Mouse (Mus musculus) colon, adult 2 months (tissue): ENCODE results near the gene Cactin. TPM values are rescaled to one million over a fixed set of nuclear protein-coding genes. Genes with fewer than 3 reads are reported as not detected.

ENCODE experiments used
- polyA plus RNA-seq: library from polyadenylated mRNA; depleted of rRNA; stranded (reverse); fragments of >200 nt; gene quantifications from 2 replicates; pipeline ENCODE4 v1.2.3, GENCODE M21; 2012; rRNA removed

The Cactin gene
- polyA plus RNA-seq: 33.3 and 36.3 TPM in 2 replicates

DNA sequence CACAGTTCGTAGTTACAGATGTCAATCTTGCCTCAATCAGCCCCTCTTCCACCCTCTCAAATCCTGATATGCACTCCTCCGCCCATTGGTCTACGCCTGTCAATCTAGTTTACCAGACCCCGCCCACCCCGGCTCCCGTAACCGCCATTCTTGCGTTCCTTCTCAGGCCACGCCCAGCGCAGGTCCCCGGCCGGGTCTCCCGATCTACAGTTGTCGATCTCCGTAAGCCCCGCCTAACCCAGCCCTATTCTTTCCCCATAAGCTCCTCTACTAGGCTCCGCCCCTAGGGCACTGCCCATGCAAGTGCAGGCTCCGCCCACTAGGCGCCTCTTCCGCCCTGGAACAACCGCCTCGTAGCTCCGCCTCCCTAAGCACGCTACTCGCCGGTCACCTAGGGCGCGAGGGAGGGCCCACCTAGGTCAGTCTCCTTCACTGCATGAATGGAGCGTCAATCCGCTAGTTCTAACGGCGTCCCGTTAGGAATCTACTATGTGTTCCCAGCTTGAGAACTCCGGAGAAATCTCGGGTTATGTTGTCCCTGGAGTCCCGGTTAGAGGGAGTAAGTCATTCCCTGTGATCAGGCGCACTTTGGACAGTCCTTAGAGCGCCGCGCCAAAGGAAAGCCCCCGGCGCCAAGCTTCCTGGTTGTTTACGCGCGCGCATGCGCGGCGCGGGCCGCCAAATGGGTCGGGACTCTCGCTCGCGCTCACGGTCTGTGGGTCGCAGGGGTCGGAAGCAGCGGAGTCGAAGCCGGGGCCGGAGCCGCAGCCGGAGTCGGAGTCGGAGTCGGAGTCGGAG is at the start of gene Cactin:
Gene Cactin (plus strand): TSS at position 554 of the 798 bp plus-strand sequence.

GRCm38 (mm10) chr10:81291511-81292104 is 29.3 kb upstream of the Cactin start, which contains the start of gene Tjp3:
Tjp3 (minus strand) TSS chr10:81291581.

DNA sequence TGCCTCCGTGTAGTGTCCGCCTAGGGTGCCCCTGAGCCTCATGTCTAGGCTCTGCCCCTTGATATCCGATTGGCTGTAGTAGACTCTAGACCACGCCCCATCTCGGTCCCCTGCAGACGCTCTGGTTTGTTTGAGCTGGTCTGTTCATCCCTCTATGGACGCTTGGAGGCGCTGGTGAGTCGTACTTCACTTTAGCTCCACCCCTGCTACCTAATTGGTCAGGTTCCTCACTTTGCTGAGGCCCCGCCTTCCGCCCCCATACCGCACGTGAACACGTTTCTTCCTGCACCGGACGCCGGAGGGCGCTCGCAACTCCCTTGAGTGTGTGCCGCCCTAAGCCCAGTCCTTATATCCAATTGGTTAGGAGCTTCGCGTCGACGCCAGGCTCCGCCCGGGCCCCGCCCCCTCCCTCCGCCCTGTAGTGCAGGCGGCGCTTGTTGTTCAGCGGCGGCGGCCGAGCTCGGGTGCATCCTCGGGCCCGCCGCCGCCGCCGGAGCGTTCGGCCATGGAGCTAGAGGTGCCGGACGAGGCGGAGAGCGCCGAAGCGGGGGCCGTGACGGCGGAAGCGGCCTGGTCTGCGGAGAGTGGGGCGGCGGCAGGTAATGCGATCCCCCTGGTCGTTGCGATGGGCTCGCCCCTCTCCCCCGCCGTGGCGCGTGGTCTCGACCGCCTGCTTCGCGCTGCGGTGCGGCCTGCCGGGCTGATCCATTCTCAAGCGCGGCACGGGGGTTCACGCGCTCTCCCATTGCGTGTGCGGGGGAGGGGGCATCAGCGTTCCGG is 28.2 kb upstream of the Cactin start, which contains the start of gene Pip5k1c:
Gene Pip5k1c (plus strand): TSS at position 410 of the 780 bp plus-strand sequence.

DNA sequence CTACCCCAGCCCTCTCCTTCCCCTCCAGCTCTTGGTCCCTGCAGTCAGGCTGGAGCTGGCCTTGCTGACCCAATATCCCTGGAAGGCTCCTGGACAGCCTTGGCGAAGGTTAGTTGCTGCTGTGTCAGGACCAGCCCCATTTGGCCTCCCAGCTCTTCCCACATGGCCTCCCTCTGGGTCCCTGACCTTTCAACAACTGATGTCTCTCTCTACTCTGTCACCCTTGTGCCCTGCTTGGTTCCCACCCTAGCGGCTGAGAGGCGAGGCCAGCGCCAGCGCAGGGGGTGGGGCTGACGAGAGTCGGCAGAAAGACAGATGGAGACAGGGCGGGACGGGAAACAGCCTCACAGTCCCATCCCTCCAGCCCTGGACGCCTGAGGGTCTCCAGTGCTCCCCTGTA is 7.5 kb downstream of the Cactin start, which contains the start of gene Tbxa2r:
Gene Tbxa2r (plus strand): TSS at position 346 of the 400 bp plus-strand sequence.

GRCm38 (mm10) chr10:81342686-81343505 is 22.0 kb downstream of the Cactin start, which contains the start of gene Gipc3:
Gipc3 (minus strand) TSS chr10:81343266.

GRCm38 (mm10) chr10:81350351-81351063 is 29.6 kb downstream of the Cactin start, which contains the start of gene Hmg20b:
Hmg20b (minus strand) TSS chr10:81350480.

GRCm38 (mm10) chr10:81356991-81357844 is 36.3 kb downstream of the Cactin start, which contains the start of gene Mfsd12:
Mfsd12 (plus strand) TSS chr10:81357491.

DNA sequence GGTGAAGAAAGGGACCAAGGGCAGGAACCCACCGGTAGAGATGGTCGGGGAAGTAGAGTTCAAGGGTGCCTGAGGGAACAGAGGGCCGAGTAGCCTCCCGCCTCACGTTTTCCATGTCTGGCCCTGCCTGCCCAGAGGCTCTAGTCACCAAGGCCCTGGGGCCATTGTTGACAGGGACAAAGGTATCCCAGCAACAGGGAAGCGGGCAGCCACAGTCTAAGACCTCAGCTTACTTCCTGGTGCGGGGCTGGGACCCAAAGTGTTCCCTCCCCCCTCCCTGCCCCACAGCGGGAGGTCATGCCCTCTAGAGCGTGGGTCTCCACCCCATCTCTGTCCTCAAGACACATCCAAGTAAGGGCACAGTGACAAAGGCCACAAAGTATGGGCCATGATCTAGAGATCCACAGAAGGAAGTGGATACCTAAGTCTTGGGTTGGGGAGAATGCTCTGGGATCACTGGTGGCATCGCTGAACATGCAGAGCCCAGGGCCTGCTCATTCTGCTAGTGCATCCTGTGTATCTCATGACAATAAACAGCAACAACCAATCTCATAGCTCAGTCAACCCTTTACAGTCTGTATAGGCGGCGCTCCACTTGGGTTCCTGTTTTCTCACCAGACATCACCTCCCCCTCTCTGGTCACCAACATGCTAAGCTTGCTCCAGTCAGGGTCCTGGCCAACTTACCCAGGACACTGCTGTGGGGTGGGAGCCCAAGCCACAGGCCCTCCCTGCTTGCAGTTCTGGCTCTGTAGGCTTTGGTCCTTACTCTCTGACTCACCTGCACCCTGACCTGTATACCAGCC is 45.0 kb downstream of the Cactin start, which contains the start of gene 4930404N11Rik:
Gene 4930404N11Rik (minus strand): TSS at position 145 of the 805 bp plus-strand sequence.

Other genes starting within 250 kb of the Cactin start
- 4.2 and 6.2 TPM in 2 replicates for gene Creb3l3, start 222.2 kb upstream of the Cactin start, polyA plus RNA-seq
- gene Map2k2, start 215.2 kb upstream of the Cactin start, polyA plus RNA-seq: 322 and 325 TPM in 2 replicates
- 243 and 284 TPM in 2 replicates for gene Zbtb7a, start 185.9 kb upstream of the Cactin start, polyA plus RNA-seq
- gene Pias4, start 153.2 kb upstream of the Cactin start, polyA plus RNA-seq: 55.8 and 61.5 TPM in 2 replicates
- 2,007 and 2,039 TPM in 2 replicates for gene Eef2, start 144.5 kb upstream of the Cactin start, polyA plus RNA-seq
- 125 and 128 TPM in 2 replicates for gene Dapk3, start 138.1 kb upstream of the Cactin start, polyA plus RNA-seq
- gene 4930442H23Rik, start 137.3 kb upstream of the Cactin start, polyA plus RNA-seq: not detected in 2 replicates
- gene Nmrk2, start 119.1 kb upstream of the Cactin start, polyA plus RNA-seq: not detected in 2 replicates
- gene Atcay, start 90.3 kb upstream of the Cactin start, polyA plus RNA-seq: 1.1 and 1.4 TPM in 2 replicates
- gene Zfr2, start 87.9 kb upstream of the Cactin start, polyA plus RNA-seq: 14.2 and 20.7 TPM in 2 replicates
- gene Matk, start 68.2 kb upstream of the Cactin start, polyA plus RNA-seq: 9.0 and 10.3 TPM in 2 replicates
- gene Mrpl54, start 54.2 kb upstream of the Cactin start, polyA plus RNA-seq: 157 and 224 TPM in 2 replicates
- 123 and 126 TPM in 2 replicates for gene Apba3, start 54.1 kb upstream of the Cactin start, polyA plus RNA-seq
- 261 and 310 TPM in 2 replicates for gene Tjp3, start 29.5 kb upstream of the Cactin start, polyA plus RNA-seq
- gene Pip5k1c, start 28.1 kb upstream of the Cactin start, polyA plus RNA-seq: 65.4 and 73.0 TPM in 2 replicates
- gene Tbxa2r, start 7.6 kb downstream of the Cactin start, polyA plus RNA-seq: 23.0 and 24.8 TPM in 2 replicates
- 3.0 and 3.5 TPM in 2 replicates for gene Gipc3, start 22.2 kb downstream of the Cactin start, polyA plus RNA-seq
- 209 and 214 TPM in 2 replicates for gene Hmg20b, start 29.4 kb downstream of the Cactin start, polyA plus RNA-seq
- gene Mfsd12, start 36.4 kb downstream of the Cactin start, polyA plus RNA-seq: 33.7 and 37.4 TPM in 2 replicates
- gene 4930404N11Rik, start 44.7 kb downstream of the Cactin start, polyA plus RNA-seq: 43.7 and 48.7 TPM in 2 replicates
- 130 and 133 TPM in 2 replicates for gene Fzr1, start 57.4 kb downstream of the Cactin start, polyA plus RNA-seq
- gene Dohh, start 63.3 kb downstream of the Cactin start, polyA plus RNA-seq: 98.1 and 108 TPM in 2 replicates
- gene Gm48551, start 63.4 kb downstream of the Cactin start, polyA plus RNA-seq: 2.9 TPM in 2 replicates
- 4.4 and 5.7 TPM in 2 replicates for gene Gm48552, start 67.9 kb downstream of the Cactin start, polyA plus RNA-seq
- gene Smim24, start 71.9 kb downstream of the Cactin start, polyA plus RNA-seq: 504 and 602 TPM in 2 replicates
- gene Nfic, start 134.5 kb downstream of the Cactin start, polyA plus RNA-seq: 33.9 and 48.1 TPM in 2 replicates
- 4.7 and 5.4 TPM in 2 replicates for gene Celf5, start 161.6 kb downstream of the Cactin start, polyA plus RNA-seq
- 240 and 254 TPM in 2 replicates for gene Ncln, start 175.3 kb downstream of the Cactin start, polyA plus RNA-seq
- gene S1pr4, start 179.0 kb downstream of the Cactin start, polyA plus RNA-seq: 4.5 and 5.7 TPM in 2 replicates
- 3.0 and 3.1 TPM in 2 replicates for gene Gna15, start 203.1 kb downstream of the Cactin start, polyA plus RNA-seq
- gene Gna11, start 224.1 kb downstream of the Cactin start, polyA plus RNA-seq: 280 and 341 TPM in 2 replicates
- gene Aes, start 238.4 kb downstream of the Cactin start, polyA plus RNA-seq: 1,852 and 2,404 TPM in 2 replicates